Mouse (Mus musculus) megakaryocyte, embryonic 14.5 days (primary cell): ENCODE data around the gene Pik3c2g.

Source experiments
- FLI1 ChIP-seq: IDR thresholded peaks from 2 replicates; pipeline ENCODE4 v1.6.1; 2012; ENCODE audit warnings: low read length, inconsistent platforms, mixed read lengths
- GATA1 ChIP-seq: IDR thresholded peaks from 3 replicates; pipeline ENCODE4 v1.6.1; 2012; ENCODE audit warnings: mixed read lengths, low read length, inconsistent platforms, borderline replicate concordance

- no peak for TF ChIP-seq GATA1
- TF ChIP-seq FLI1, result no peak
Observed at GRCm38 (mm10) chr6:139738350-139738749, 151.3 kb downstream of the Pik3c2g start.
